Mouse (Mus musculus) ovary, postnatal 36 days (tissue): ENCODE measurements around the gene Tkfc.
A peak's percentile ranks its signal among the peaks of the same experiment; 100 is the strongest.
"Not testable (repeated sequence)": the region's sequence is repeated elsewhere in the genome, so short reads cannot be mapped to it uniquely, and the experiment has no call there.

Experiments
- DNase-seq: peaks from one replicate; pipeline ENCODE4 v3.0.0; 2022; ENCODE audit warnings: low spot score, mixed read lengths

Tkfc gene

GRCm38 (mm10) chr19:10587231-10587630 lies 18.2 kb downstream of the Tkfc start:
- no peak for DNase-seq

DNA sequence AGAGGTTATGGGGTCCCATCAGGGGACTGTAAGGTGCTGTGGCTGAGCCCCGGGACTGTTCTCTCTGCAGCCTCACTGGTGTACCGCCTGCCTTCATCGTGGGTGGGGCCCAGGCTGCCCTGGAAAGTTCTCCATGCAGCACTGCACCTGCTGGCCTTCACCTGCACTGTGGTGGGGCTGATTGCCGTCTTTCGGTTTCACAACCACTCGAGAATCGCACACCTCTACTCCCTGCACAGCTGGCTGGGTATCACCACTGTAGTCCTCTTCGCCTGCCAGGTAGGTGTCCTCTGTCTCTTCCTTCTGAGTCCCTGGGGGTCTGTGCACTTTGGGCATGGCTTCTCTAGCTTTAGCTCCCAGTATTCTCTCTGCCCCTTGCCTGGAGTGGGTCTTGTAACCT lies 20.3 kb downstream of the Tkfc start:
- no peak for DNase-seq

- DNase-seq, result no peak
Measured at GRCm38 (mm10) chr19:10583550-10584146, 21.8 kb downstream of the Tkfc start.

DNA sequence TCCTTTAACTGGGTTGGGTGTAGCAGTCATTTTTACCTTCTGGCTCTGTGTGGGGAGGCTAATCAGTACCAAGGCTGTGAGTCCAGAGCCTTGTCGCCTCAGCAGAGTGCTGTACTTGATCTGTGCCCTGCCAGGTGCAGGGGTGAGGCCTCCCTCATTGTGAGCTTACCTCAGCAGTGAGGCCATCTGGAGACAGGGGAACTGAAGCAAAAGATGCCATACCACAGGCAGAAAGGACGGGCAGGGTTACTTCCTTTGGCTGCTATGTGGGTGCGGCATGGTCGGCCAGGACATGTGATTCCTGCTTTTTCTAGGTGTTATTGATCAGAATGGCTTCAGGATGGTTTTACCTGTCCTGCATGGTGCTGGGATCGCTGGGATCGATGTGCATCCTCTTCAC lies 23.5 kb downstream of the Tkfc start:
- no peak for DNase-seq

DNA sequence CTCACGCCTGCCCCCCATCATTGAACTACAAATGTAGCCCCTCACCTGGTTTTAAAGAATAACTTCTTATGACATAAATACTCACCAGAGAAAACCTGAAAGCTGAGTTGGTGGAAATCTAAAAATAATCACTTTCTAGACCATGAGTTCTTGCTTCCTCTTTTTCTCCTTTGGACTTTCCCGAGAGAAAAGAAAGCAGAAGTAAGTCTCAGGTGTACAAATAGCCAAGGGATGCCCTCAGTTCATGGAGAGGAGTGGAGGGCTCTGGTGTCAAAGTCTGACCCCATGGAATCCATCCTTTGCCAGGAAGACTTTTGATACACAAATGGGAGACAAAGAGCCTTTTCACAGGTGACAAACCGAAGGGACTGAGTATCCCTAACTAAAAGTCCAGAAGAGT lies 24.7 kb downstream of the Tkfc start:
- DNase-seq, result no peak

- DNase-seq, result no peak
Measured at GRCm38 (mm10) chr19:10580102-10580501, 25.4 kb downstream of the Tkfc start.

- DNase-seq, result peak; percentile 90
Measured at GRCm38 (mm10) chr19:10576690-10577561, 28.5 kb downstream of the Tkfc start, which contains the start of the genes Cyb561a3 and Tmem138. Cyb561a3 (plus strand) TSS chr19:10577172. Tmem138 (minus strand) TSS chr19:10577362.

- no peak for DNase-seq
Measured at GRCm38 (mm10) chr19:10569627-10570026, 35.8 kb downstream of the Tkfc start.

GRCm38 (mm10) chr19:10565217-10565616 lies 40.2 kb downstream of the Tkfc start:
- DNase-seq, result no peak

DNA sequence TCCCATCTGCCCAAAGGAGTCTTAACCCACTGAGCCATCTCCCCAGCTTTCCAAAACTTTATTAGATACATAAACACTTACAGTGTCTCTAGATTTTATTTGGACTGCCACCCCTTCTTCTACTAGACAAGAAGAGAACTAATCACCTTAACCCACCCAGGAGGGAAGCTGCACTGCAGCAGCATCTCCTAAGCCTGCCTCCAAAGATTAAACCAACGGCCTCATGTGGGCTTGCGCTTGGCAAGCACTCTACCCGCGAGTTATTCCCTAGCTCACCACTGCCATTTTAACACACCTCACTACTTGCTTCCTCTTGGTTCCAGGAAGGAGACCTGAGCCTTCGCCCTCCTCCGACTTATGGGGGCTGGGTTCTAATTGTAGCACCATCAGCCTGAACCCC lies 41.2 kb downstream of the Tkfc start:
- no peak for DNase-seq

- DNase-seq, result no peak
Measured at GRCm38 (mm10) chr19:10562351-10562750, 43.1 kb downstream of the Tkfc start.

DNA sequence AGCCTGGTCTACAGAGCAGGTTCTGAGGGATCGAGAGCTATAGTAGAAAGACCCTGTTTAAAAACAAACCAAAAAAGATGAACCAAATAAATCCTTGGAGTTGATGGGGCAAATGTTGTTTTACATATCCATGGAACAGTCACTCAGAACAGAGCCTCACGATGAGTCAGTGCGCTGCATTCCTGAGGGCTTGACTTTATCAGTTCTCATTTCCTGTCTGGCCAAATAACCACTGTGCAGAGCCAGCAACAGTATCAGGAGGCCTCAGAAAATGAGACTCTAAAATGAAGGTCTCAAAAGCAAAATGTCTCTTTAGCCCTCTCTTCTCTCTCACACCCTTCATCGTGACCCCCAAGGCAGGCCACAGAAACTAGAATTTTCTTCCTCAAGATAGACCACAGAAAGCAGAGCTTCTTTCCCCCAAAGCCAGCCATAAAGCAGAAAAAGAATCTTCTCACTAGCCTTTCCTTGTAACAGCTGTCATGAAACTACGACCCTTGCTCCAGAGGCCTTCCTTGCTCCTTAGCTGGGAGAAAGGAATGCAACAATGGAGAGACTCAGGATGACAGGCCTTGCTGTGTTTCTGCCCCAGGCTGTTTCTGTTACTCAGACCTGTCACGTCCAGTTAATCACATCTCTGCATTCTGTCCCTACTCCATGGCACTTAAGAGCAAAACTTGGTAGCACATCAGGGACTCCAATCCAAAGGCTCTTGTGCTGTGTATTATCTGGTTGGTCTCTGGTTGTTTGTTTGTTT lies 43.7 kb downstream of the Tkfc start:
- DNase-seq, result no peak

DNA sequence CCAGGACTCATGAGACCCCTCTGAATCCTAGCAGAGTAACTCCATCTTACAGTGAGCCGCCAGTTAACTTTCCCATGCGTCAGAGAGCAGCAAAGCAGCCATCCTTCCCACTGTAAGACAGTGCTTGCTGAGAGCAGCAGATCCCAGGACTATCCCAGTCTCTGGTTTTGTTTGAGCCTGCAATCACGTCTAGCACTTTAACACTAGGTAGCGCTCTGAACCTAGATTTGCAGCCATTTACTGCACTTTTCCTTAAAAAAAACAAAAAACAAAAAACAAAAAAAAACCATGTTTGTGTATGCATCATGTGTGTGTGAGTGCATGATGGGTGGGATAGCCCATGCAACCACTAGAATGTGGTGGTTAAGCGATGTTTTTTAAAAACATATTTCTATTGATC lies 45.3 kb downstream of the Tkfc start:
- DNase-seq, result no peak

GRCm38 (mm10) chr19:10557837-10558375 lies 47.5 kb downstream of the Tkfc start:
- DNase-seq, result not testable (repeated sequence)

DNA sequence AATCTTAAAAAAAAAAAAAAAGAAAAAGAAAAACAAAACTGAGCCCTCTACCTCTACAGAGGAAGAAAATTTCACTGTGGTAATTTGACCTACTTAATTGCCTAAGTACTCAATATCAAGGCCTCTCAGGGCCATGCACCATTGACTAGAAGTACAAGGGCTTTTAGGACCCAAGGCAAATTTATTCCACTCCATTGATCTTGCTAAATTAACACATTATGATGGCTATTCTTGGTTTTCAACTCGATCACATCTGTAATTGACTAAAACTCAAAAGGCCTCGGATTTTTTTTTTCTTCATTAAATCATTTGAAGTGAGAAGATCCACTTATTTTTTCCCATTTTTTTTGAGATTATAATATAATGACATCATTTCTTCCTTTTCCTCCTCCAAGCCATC lies 48.0 kb downstream of the Tkfc start:
- DNase-seq, result no peak

DNA sequence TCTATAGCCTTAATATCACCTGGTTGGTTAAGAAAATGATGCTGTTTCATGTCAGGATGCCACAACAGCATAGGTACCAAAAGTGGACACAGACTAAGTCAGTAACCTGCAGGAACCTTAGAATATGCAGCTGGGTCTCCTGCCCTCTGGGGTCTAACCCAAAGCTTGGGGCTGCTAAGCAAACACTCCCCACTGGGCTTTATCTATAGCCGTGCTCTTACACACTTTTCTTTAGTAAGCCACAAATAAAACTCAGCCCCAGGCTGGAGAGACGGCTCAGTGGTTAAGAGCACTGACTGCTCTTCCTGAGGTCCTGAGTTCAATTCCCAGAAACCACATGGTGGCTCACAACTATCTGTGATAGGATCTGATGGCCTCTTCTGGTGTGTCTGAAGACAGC lies 48.5 kb downstream of the Tkfc start:
- DNase-seq, result no peak

DNA sequence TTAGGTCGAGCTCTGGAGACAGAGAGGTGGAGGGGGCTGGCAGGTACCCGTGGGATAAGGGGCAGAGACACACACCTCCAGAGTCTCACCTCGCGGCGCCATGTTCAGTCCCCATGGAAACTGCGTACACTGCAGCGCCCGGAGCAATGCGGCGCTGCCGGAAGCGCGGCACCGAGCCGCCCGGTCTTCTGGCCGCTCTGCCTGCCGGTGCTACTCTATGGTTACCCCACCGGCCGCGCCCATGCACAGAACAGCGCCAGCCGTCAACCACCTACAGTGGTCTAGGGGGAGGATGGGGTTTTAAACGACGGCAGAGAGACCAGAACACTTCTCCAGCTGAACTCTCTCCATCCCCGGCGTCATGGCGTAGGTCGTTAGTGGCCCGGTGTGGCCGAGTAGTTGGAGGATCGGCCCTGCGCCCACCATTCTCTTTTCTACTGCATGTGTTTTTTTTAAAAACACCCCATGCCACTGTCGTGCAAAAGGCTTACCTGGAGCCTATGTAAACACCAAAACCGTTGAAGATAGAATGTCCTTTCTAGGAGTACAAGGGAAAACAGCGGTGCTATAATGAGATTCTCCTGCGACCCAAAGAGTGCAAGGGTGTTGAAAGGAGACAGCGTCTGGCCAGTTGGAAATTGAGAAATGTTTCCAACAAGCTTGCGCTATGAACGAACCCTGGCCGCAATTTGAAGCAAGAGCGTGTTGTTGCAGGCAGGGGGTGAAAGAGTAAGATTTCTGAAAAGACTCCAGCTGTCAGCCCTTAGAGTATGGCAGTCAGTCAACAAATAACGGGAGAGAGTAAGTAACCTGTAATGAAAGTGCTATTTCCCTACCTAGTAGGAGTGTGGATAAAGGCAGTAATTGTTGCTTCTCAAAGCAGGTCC lies 49.6 kb downstream of the Tkfc start, which contains the start of gene Tmem216:
Tmem216 (minus strand) TSS at position 615 of the 887 bp plus-strand sequence.
- peak; percentile 85 for DNase-seq

DNA sequence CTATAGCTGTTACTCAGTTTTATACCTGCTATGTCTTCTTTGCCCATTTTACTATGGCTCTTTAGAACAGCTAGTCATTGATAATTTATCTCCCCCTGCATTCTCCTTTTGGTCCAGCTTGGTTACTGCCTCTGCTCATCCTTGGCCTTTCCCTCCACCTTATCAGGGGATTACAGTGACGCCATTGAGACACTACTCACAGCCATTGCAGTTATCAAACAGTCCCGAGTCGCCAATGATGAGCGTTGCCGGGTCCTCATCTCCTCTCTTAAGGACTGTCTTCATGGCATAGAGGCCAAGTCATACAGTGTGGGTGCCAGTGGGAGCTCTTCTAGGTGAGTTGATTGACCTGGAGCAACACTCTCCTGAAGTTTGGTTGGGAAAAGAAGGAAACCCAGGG lies 66.0 kb downstream of the Tkfc start:
- DNase-seq, result no peak
